Mouse (Mus musculus) CH12.LX (cell line): ENCODE results near the gene Ank.

ENCODE experiments used
- CTCF ChIP-seq, 2 experiments: IDR thresholded peaks in 1 of 2; conservative IDR thresholded peaks in 1 of 2; 2 replicates each; pipeline ENCODE4 v1.5.1; 2011 to 2012; ENCODE audit warnings: low read depth in 2 of 2, low read length in 2 of 2, improper control_type of control experiment in 1 of 2, inconsistent platforms in 1 of 2, mild to moderate bottlenecking in 1 of 2, moderate library complexity in 1 of 2
- EP300 ChIP-seq: IDR thresholded peaks from 2 replicates; pipeline ENCODE4 v1.6.1; 2011; ENCODE audit warnings: low read length, improper control_type of control experiment
- HCFC1 ChIP-seq: IDR thresholded peaks from 2 replicates; pipeline ENCODE4 v1.6.1; 2012; ENCODE audit warnings: low read depth, mild to moderate bottlenecking, inconsistent platforms, low read length, improper control_type of control experiment
- MYC ChIP-seq: IDR thresholded peaks from 2 replicates; pipeline ENCODE4 v1.6.1; 2011; ENCODE audit warnings: low read depth, mild to moderate bottlenecking, improper control_type of control experiment, low read length
- NRF1 ChIP-seq: IDR thresholded peaks from 2 replicates; pipeline ENCODE4 v1.6.1; 2014; ENCODE audit warnings: low read depth, mild to moderate bottlenecking, inconsistent platforms, low read length, improper control_type of control experiment, moderate library complexity
- POLR2A ChIP-seq: IDR thresholded peaks from 2 replicates; pipeline ENCODE4 v1.6.1; 2011; ENCODE audit warnings: low read depth, mild to moderate bottlenecking, improper control_type of control experiment, low read length
- SIN3A ChIP-seq: IDR thresholded peaks from 2 replicates; pipeline ENCODE4 v1.6.1; 2012; ENCODE audit warnings: low read length, improper control_type of control experiment, inconsistent platforms
- USF1 ChIP-seq: IDR thresholded peaks from 2 replicates; pipeline ENCODE4 v1.6.1; 2014; ENCODE audit warnings: low read depth, mild to moderate bottlenecking, inconsistent platforms, low read length, improper control_type of control experiment
- ZMIZ1 ChIP-seq: IDR thresholded peaks from 2 replicates; pipeline ENCODE4 v1.6.1; 2012; ENCODE audit warnings: low read depth, mild to moderate bottlenecking, inconsistent platforms, low read length, improper control_type of control experiment

DNA sequence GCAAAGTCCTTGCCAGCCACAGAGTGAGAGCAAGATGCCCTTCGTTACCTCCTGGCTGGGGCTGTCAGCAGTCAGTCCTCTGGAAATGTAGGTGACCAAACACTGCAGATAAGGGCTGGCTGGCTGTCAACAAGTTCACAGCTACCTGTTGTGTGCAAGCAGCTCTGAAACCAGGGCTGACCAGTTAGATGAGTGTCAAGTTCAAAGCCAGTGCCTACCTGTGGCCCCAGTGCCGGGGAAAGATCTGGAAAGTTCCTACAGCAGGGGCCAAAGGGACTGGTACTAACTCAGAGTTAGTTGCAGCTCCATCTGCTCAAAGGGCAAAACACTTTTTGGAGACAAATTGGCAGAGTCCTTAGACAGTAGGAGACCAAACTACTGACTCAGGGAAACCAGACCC is 9.5 kb upstream of the Ank start:
- TF ChIP-seq MYC (no peak), HCFC1 (no peak), CTCF (conservative IDR thresholded peaks at IDR 0.05 in 1 of 2, IDR thresholded peaks at IDR 0.05 in 1 of 2; ENCODE audit: low read depth in 2 of 2, low read length in 2 of 2) (no peak), EP300 (no peak), USF1 (no peak), NRF1 (no peak), POLR2A (no peak), SIN3A (no peak), ZMIZ1 (no peak)
